Mouse (Mus musculus): Measurements from ENCODE around the gene Rgl1.
"Not testable (repeated sequence)": the region's sequence is repeated elsewhere in the genome, so short reads cannot be mapped to it uniquely, and the experiment has no call there.

Gene Rgl1

DNA sequence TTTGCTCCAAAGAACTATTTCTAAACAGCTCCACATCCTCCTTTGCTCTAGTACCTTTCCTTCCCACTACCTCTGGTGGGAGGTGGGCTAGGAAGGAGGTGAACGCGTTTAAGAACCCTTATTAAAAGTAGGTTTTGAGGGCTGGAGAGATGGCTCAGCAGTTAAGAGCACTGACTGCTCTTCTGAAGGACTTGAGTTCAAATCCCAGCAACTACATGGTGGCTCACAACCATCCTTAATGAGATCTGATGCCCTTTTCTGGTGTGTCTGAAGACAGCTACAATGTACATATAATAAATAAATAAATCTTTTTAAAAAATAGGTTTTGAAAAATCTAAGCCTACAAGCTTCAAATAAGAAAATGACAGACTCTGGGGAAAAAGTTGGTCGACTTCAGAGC lies 19.3 kb upstream of the Rgl1 start:
- DNase-seq (ENCODE audit: low spot score) = not testable (repeated sequence)

DNA sequence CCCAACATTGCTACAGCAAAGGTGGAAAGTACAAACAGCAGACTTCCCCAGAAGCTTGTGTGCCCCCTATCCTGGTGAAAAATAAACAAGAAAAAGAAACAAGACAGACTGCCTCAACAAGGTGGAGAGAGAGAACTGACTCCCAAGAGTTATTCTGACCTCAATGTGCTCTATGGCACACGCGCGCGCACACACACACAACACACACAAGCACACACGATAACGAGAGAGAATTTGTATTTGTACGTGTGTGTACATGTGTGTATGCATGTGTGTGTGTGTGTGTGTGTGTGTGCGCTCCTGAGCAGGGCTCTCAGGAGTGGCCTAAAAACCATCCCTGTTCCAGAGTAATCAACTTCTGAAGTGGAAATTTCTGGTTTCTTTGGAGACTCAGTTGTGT lies 18.5 kb upstream of the Rgl1 start:
- no peak for DNase-seq (ENCODE audit: low spot score)

DNA sequence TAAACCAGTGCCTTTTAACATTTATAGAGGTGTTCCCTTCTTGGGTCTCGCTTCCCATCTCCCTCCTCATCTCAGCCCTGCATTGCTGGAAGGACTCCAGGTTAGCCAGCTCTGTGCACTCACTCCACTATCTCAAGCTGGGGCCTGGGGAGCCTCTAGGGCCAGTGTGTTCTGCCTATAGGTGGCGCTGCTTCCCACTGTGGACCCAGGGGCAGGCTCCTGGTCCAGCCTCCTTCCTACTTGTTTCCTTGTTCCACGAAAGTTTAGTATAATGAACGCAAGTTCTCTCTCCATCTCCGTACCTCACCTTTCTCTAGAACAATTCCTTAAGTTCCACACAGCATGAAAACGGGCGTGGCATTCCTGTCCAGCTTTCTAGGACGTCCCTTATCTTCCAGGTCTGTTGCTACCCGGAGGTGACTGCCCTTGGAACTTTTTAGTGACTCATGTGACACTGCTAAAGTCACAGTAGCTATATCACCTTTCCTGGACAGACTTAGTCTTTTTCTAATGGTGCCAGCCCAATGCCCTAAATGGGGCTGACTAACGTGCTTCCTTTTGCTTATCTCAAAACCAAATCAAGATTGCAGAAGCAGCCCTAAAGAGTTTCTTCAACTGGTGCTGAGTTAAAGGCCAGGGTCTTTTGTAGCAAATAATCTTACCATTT lies 13.1 kb upstream of the Rgl1 start:
- peak; percentile 35 for DNase-seq (ENCODE audit: low spot score)

- DNase-seq (ENCODE audit: low spot score) = not testable (repeated sequence)
Observed at GRCm38 (mm10) chr1:152774601-152775000, 8.4 kb upstream of the Rgl1 start.

DNA sequence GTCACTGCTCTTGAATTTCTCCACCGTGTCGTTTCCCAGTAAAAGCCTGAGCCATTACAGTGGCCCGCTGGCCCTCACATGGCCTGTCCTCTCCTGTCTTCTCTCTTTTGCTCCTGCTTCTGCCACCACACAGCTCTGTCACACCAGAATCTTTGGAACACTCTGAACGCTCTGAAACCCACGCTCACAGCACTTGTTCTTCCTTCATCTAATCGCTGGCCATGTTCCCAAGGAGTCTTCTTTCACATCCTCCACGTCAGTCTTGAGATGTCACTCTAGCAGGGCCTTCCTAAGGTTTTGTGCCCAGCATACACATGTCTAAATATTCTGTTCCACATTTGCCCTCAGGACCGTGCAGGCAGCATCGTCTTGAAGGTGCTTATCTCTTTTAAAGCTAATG lies 4.9 kb upstream of the Rgl1 start:
- no peak for DNase-seq (ENCODE audit: low spot score)

- peak; percentile 78 for DNase-seq (ENCODE audit: low spot score)
Observed at GRCm38 (mm10) chr1:152767749-152768488, 1.8 kb upstream of the Rgl1 start.

GRCm38 (mm10) chr1:152766804-152767748 lies 925 bp upstream of the Rgl1 start:
- DNase-seq (ENCODE audit: low spot score) = no peak

DNA sequence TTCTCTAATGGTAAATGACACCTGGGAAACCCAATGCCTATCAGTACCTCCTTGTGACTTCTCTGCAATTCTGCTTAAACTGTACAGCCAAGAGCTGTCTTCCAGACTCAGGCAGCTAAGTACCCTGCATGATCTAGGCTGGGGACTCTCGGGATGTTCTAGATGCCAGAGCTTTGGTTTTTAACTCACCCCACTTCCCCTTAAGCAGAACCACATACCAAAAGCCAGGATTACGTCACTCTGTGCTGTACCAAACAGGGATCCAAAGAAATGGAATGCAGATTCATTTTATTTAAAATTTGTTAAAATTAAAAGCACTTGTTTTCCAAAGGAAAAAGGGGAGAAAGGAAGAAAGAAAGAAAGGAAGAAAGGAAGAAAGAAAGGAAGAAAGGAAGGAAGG lies 4.4 kb downstream of the Rgl1 start:
- DNase-seq (ENCODE audit: low spot score) = no peak

GRCm38 (mm10) chr1:152750312-152750965 lies 15.7 kb downstream of the Rgl1 start, which contains the start of gene Apobec4:
Gene Apobec4 (plus strand): TSS chr1:152750551.
- DNase-seq (ENCODE audit: low spot score) = no peak

DNA sequence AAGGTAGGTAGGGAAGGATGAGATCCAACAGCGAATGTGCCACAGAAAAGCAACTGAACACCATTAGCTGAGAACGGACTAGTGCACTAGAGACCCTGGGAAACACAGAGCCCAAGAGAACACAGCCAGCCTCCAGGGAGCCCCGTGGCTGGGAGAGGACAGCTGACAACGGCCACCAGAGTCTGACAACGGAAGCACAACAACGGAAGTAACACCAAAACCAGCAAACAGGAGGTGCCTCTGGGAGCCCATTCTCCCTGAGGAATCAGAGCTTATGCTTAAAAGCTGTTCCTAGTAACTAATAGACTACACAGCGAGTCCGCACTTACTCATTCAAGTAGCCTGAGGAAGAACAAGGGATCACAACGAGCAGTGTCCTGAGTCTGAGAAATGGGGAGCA lies 16.9 kb downstream of the Rgl1 start:
- no peak for DNase-seq (ENCODE audit: low spot score)

GRCm38 (mm10) chr1:152746426-152746825 lies 19.7 kb downstream of the Rgl1 start:
- peak; percentile 31 for DNase-seq (ENCODE audit: low spot score)

DNA sequence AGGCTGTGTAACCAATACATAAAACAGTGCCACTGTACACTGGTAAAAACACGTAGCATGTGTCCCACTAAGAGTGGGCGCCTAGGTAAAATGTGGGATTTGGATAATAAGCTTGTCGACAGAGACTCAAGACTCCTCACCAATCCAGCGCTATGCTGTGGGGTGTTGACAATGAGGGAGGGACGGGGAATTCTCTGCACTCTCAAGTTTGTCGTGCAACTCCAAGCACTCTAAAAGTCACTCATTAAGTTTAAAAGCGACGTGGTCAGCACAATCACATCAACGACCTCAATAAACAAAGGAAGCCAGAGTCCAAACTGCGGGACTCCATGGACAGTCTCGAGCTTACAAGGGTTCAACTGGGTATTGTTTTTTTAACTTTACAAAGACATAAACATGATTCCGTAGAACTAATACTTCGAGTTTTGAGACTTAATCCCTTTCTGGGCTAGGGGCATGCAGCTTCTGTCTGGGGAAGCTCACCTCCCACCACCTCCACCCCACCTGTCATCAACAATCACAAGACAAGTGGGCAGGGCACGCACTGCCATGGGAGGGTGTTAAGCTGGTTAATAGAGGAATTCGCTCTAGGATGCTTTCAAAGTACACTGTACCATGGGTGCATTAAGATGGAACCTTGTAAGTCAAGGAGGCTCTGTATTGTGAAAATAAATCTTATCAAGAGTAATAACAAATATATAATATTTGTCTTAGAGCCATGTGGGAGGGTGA lies 22.9 kb downstream of the Rgl1 start:
- no peak for DNase-seq (ENCODE audit: low spot score)

DNA sequence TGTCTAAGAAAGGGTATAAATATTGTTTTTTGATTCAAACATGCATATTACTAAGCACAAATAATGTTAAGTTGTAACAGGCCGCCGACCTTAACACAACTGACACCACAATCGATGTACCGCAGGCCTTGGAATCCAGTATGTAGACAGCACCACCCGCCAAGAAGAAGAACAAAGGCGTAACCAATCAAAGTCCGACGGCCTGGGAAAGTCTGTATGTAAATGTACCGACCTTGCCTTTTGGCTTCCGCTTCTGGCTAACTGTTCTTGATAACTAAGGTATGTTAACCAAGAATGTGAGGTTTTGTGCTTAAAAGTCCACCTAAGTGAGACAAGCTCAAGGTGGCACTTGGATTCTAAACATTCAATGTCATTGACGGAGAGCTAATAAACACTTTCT lies 26.8 kb downstream of the Rgl1 start:
- DNase-seq (ENCODE audit: low spot score) = no peak

GRCm38 (mm10) chr1:152738793-152739192 lies 27.4 kb downstream of the Rgl1 start:
- no peak for DNase-seq (ENCODE audit: low spot score)

DNA sequence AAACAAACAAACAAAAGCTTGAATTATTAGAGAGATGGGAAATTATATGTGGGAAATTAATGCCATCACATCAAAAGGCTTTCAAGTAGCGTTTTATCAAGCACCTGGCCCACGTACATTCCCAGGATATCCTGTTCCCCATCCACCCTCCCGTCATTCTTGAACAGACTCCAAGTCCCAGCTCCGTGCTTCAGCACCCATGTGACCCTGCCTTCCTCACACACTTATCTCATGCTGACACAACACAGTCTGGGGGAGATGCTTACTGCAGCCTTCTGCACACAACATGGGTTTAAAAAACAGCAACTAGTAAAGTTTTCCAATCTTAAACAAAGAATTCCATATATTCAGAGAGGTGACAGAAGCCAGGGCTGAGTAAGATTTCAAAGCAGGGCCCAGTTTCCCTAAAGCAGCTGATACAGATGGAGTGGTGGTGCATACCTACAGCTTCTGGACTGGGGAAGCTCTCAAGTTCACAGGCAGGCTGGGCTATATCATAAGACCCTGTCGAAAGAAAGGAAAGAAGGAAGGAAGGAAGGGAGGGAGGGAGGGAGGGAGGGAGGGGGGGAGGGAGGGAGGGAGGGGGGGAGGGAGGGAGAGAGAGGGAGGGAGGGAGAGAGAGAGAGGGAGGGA lies 38.4 kb downstream of the Rgl1 start:
- no peak for DNase-seq (ENCODE audit: low spot score)

DNA sequence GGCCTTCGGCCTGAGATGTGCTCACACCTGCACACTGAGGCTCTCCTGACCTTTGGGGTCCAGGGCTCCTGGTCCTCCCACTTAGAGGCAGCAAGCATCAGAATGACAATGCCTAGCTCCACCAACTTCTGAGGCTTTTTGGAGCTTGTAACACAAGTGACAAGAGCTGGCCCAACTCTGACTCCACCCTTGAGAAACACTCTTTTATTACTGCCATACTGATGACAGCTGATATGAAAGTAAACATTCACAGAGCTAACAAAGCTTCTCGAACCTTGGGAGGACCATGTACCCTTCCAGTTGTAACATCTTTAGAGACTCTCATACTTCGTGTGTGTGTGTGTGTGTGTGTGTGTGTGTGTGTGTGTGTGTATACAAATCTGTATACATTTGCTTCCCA lies 40.1 kb downstream of the Rgl1 start:
- no peak for DNase-seq (ENCODE audit: low spot score)

DNA sequence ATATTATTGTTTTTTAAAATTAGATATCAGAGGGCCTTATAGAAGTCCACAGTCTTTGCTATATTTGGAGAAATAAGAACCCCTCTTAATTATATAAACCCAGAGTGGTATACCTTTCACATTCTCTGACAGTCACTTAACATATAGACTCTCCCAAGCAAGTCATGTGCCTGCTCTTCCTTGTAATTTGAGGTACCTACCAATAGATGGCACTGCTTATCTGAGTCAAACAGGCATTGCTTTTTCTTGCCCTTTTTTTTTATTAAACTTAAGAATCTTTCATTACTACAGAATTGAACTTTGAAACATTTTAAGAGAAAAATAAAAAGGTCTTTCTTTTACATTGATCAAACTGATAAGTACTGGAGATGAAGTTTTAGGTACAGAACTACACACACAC lies 41.9 kb downstream of the Rgl1 start:
- no peak for DNase-seq (ENCODE audit: low spot score)

GRCm38 (mm10) chr1:152721535-152722198 lies 44.5 kb downstream of the Rgl1 start:
- DNase-seq (ENCODE audit: low spot score) = no peak

DNA sequence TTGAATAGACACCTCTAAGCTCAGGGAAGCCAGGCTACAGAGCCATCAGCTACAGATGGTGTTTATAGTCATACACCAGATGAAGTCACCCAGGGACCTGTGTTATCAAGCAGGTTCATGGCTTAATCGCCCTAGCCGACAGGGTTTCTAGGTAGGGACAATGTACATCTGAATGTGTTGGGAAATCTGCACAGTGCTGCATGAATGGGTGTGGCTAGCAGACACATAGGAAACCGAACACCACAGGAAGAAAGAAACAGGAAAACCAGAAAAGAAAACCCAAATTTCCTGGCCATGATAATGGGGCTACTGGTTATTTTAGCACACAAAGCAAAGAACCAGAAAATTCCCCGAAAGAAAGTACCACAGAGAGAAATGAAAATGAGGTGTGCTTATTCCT lies 45.2 kb downstream of the Rgl1 start:
- no peak for DNase-seq (ENCODE audit: low spot score)

DNA sequence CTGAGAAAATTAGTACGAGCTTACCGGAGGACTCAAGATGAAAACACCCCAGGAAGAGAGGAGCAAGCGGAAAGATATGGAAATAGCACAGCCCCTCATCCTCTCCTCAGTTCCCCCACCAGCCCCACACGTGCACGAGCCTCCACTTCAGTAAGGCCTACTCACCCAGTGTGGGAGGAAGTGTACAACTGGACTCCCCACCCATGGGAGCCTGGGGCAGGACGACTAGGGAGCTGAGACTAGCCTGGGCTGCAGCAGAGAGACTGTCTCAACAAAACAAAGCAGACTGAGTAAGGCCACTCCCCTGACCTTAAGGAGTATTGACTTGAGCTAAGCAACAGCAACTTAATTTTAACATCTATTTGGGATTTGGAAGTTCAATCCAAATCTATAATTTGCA lies 48.0 kb downstream of the Rgl1 start:
- DNase-seq (ENCODE audit: low spot score) = no peak

All from spleen, adult 12 weeks (tissue).